Mouse (Mus musculus) liver, embryonic 16.5 days (tissue): Measurements from ENCODE around the gene E2f7. TPM values are rescaled to one million over a fixed set of nuclear protein-coding genes. Genes with fewer than 3 reads are reported as not detected.

Source experiments
- ATAC-seq: fragments of 200-750 bp; cut with Nextera tagmentation; 2 replicates; pipeline ENCODE4 v1.8.0; 2017; ENCODE audit warnings: low read depth, mild to moderate bottlenecking, moderate number of reproducible peaks, moderate library complexity
- H3K27ac ChIP-seq: fragments of 300-500 bp; sonication (generic); 2 replicates; pipeline ENCODE4 v1.5.1; 2014; ENCODE audit warnings: mild to moderate bottlenecking, low read length
- H3K27me3 ChIP-seq: fragments of 300-500 bp; sonication (generic); 2 replicates; pipeline ENCODE4 v1.6.1; 2014; ENCODE audit warnings: low read depth, low read length, mixed read lengths; ENCODE audit not compliant: control insufficient read depth, insufficient read depth
- H3K36me3 ChIP-seq: fragments of 300-500 bp; sonication (generic); 2 replicates; pipeline ENCODE4 v1.6.1; 2014; ENCODE audit warnings: mild to moderate bottlenecking; ENCODE audit not compliant: control insufficient read depth, insufficient read depth
- H3K4me1 ChIP-seq: fragments of 300-500 bp; sonication (generic); 2 replicates; pipeline ENCODE4 v1.6.1; 2014; ENCODE audit warnings: low read depth, low read length, mixed read lengths; ENCODE audit not compliant: control insufficient read depth
- H3K4me2 ChIP-seq: fragments of 300-500 bp; sonication (generic); 2 replicates; pipeline ENCODE4 v1.6.1; 2014; ENCODE audit warnings: low read depth, low read length, mixed read lengths
- H3K4me3 ChIP-seq: fragments of 300-500 bp; sonication (generic); 2 replicates; pipeline ENCODE4 v1.5.1; 2014; ENCODE audit warnings: low read depth, mild to moderate bottlenecking, low read length
- H3K9ac ChIP-seq: fragments of 300-500 bp; sonication (generic); 2 replicates; pipeline ENCODE4 v1.6.1; 2014; ENCODE audit warnings: low read depth, low read length
- H3K9me3 ChIP-seq: fragments of 300-500 bp; sonication (generic); replicated peaks from 2 replicates; pipeline ENCODE4 v1.6.1; 2016; ENCODE audit warnings: low read length; ENCODE audit not compliant: control insufficient read depth
- WGBS: fragments of 180-500 bp; shearing (Covaris S2); extraction: QIAGEN DNeasy Blood & Tissue Kit; methylation state at CpG from one replicate; pipeline ENCODE4 v1.1.7; 2014; ENCODE audit not compliant: insufficient replicate concordance; 5-methylcytosine and 5-hydroxymethylcytosine counted together
- polyA plus RNA-seq: library from polyadenylated mRNA; unstranded; fragments of >200 nt; fragmentation: Nextera tagmentation; extraction: Ambion mirVana; gene quantifications from 2 replicates; pipeline ENCODE4 v1.2.1, GENCODE M21; 2015

Gene E2f7
- polyA plus RNA-seq, 1 experiment from 2014 or later, result 7.8 TPM

DNA sequence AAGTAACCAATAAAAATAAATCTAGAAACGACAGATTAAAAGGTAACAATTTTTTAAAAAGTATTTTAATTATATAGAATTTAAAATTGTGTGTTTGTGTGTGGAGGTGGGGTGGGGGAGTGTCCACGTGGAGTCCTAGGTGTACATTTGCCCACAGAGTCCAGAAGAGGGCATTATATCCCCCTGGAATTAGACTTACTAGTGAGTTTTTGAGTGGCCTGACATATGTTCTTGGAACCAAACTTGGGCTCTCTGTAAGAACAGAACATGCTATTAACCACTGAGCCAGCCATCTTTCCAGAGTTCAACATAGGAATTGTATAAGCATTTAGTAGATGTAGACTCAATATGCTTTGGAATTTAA, 66.6 kb downstream of the E2f7 start:
- H3K9me3 ChIP-seq, result no peaks in the 10 kb centered on the region
- no peak for ATAC-seq
- H3K4me3 ChIP-seq, result no peak overlapping the region
- H3K27ac ChIP-seq, result no peak overlapping the region
- no peaks in the 10 kb centered on the region for H3K36me3 ChIP-seq
- H3K4me1 ChIP-seq, result no peaks in the 10 kb centered on the region
- no peaks in the 10 kb centered on the region for H3K27me3 ChIP-seq
- no peak overlapping the region for H3K9ac ChIP-seq
- 23% methylated on average over 2 of the region's 2 CpGs for WGBS
- H3K4me2 ChIP-seq, result no peak overlapping the region

DNA sequence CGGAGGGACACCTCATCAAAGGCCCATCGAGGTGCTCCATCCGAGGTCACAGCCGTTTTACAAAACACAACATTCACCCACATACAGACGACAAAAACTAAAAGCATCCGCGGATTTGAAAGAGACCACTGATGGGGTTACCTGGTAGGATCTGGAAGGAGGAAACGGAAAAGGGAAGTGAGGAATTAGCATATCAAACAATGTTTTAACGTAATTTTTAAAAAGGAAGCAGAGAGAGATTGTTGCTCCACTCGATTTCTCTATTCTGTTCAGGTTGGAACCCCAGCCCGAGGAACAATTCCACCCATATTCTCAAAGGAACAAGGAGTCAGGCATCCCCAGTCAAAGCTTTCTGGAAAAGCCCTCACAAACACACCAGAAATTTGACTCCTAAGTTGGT, 75.9 kb downstream of the E2f7 start:
- Histone ChIP-seq H3K4me1 (no peaks in the 10 kb centered on the region), H3K27me3 (no peaks in the 10 kb centered on the region), H3K36me3 (no peaks in the 10 kb centered on the region), H3K4me3 (no peak overlapping the region), H3K4me2 (no peak overlapping the region), H3K27ac (no peak overlapping the region), H3K9ac (no peak overlapping the region), H3K9me3 (no peaks in the 10 kb centered on the region)
- 63% methylated on average over 11 of the region's 11 CpGs for WGBS
- ATAC-seq, result no peak

DNA sequence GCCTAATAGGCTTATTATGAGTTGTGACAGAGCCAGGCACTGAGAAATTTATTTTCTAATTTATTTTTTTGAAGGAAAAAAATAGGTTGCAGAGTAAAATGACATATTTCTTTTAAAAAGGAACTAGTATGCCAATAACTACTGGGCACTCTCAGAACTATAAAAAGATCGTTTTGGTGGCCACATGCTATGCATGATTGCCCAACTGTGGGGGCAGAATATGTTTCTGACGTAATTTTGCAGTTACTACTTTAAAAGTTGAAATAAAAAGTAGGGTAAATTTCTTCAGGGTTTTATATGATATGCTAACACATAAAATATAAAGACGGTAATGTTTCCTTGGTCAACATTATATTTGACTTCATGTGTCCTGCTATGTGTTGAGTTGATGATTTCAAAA, 76.5 kb downstream of the E2f7 start:
- no peak overlapping the region for H3K4me2 ChIP-seq
- no peak overlapping the region for H3K9ac ChIP-seq
- no peaks in the 10 kb centered on the region for H3K36me3 ChIP-seq
- no peaks in the 10 kb centered on the region for H3K9me3 ChIP-seq
- no peak overlapping the region for H3K4me3 ChIP-seq
- WGBS, result 52% methylated on average over 3 of the region's 3 CpGs
- no peaks in the 10 kb centered on the region for H3K4me1 ChIP-seq
- no peak overlapping the region for H3K27ac ChIP-seq
- no peak for ATAC-seq
- no peaks in the 10 kb centered on the region for H3K27me3 ChIP-seq

GRCm38 (mm10) chr10:110832336-110832735, 87.1 kb downstream of the E2f7 start:
- Histone ChIP-seq H3K4me1 (no peaks in the 10 kb centered on the region), H3K4me2 (no peak overlapping the region), H3K27ac (no peak overlapping the region), H3K36me3 (no peaks in the 10 kb centered on the region), H3K27me3 (no peaks in the 10 kb centered on the region), H3K4me3 (no peak overlapping the region), H3K9ac (no peak overlapping the region), H3K9me3 (no peaks in the 10 kb centered on the region)
- 49% methylated on average over 6 of the region's 6 CpGs for WGBS
- peak; percentile 37; the same call in 1 of the 2 replicates for ATAC-seq

DNA sequence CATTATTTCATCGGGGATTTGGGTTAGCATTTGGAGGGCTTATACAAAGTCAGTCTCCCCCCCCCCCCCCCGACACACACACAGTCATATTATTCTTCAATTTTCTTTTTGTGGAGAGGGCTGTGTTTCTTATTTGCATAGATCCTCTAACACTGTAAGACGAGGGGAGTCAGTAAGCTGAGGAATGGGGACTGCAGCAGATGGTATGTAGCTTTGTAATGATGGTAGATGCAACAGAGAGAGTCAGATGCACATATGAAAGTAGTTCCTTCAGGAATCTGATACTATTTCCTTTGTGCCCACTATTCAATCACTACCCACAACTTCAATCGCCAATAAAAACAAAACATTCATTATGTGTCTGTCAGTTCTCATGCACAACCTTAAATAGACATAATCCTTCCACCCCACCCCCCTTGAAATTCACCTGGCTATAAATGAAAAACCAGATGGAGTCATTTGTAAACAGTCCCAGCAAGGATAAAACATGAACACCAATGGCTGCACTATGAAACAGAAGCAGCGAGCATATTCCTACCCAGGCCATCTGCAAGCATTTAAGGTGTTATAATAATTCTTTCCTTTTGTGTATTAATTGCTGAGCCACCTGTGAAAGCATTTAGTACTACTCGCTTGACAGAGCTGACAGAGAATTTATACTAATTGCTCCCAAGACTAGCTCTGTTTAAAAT, 90.0 kb downstream of the E2f7 start:
- no peaks in the 10 kb centered on the region for H3K36me3 ChIP-seq
- no peak overlapping the region for H3K9ac ChIP-seq
- H3K27ac ChIP-seq, result no peak overlapping the region
- no peaks in the 10 kb centered on the region for H3K9me3 ChIP-seq
- H3K4me1 ChIP-seq, result no peaks in the 10 kb centered on the region
- no peak overlapping the region for H3K4me3 ChIP-seq
- WGBS, result 54% methylated on average over 6 of the region's 6 CpGs
- no peaks in the 10 kb centered on the region for H3K27me3 ChIP-seq
- H3K4me2 ChIP-seq, result no peak overlapping the region
- ATAC-seq, result no peak

Other genes with a start within 250 kb of the E2f7 start
- 15.3 and 15.5 TPM in 2 replicates for gene Csrp2, start 174.3 kb downstream of the E2f7 start, polyA plus RNA-seq